Mouse (Mus musculus) embryonic facial prominence, embryonic 11.5 days (tissue): Measurements from ENCODE around the gene Gm14226. TPM values are rescaled to one million over a fixed set of nuclear protein-coding genes. Genes with fewer than 3 reads are reported as not detected.
"Not testable (repeated sequence)": the region's sequence is repeated elsewhere in the genome, so short reads cannot be mapped to it uniquely, and the experiment has no call there.

Experiments
- ATAC-seq: fragments of 200-750 bp; cut with Nextera tagmentation; replicated peaks from 2 replicates; pipeline ENCODE4 v1.8.0; 2017; ENCODE audit warnings: low read depth; ENCODE audit not compliant: insufficient number of reproducible peaks, low FRiP score, low TSS enrichment
- DNase-seq: peaks from one replicate; pipeline ENCODE4 v3.0.0-alpha.2; 2015; ENCODE audit warnings: low spot score
- H3K27ac ChIP-seq: fragments of 300-500 bp; sonication (generic); replicated peaks from 2 replicates; pipeline ENCODE4 v1.5.1; 2014; ENCODE audit warnings: mild to moderate bottlenecking, low read depth, low read length, control low read depth
- H3K27me3 ChIP-seq: fragments of 300-500 bp; sonication (generic); 2 replicates; pipeline ENCODE4 v1.6.1; 2014; ENCODE audit warnings: mild to moderate bottlenecking, low read length, moderate library complexity, mixed read lengths; ENCODE audit not compliant: control insufficient read depth, insufficient read depth
- H3K36me3 ChIP-seq: fragments of 300-500 bp; sonication (generic); replicated peaks from 2 replicates; pipeline ENCODE4 v1.6.1; 2014; ENCODE audit warnings: low read depth, mild to moderate bottlenecking, low read length, moderate library complexity, mixed read lengths; ENCODE audit not compliant: control insufficient read depth, insufficient read depth
- H3K4me1 ChIP-seq: fragments of 300-500 bp; sonication (generic); 2 replicates; pipeline ENCODE4 v1.6.1; 2014; ENCODE audit warnings: low read length, mixed read lengths; ENCODE audit not compliant: control insufficient read depth, insufficient read depth
- H3K4me2 ChIP-seq: fragments of 300-500 bp; sonication (generic); 2 replicates; pipeline ENCODE4 v1.6.1; 2014; ENCODE audit warnings: low read depth, mild to moderate bottlenecking, control low read depth, low read length, moderate library complexity
- H3K4me3 ChIP-seq: fragments of 300-500 bp; sonication (generic); 2 replicates; pipeline ENCODE4 v1.5.1; 2014; ENCODE audit warnings: low read depth, low read length, control low read depth
- H3K9ac ChIP-seq: fragments of 300-500 bp; sonication (generic); replicated peaks from 2 replicates; pipeline ENCODE4 v1.6.1; 2014; ENCODE audit warnings: mild to moderate bottlenecking, control low read depth, low read length
- H3K9me3 ChIP-seq: fragments of 300-500 bp; sonication (generic); replicated peaks from 2 replicates; pipeline ENCODE4 v1.6.1; 2016; ENCODE audit warnings: mild to moderate bottlenecking, low read length, inconsistent platforms, mixed read lengths; ENCODE audit not compliant: control insufficient read depth
- WGBS: fragments of 180-500 bp; shearing (Covaris S2); extraction: QIAGEN DNeasy Blood & Tissue Kit; methylation state at CpG from one replicate; pipeline ENCODE4 v1.1.7; 2014; 5-methylcytosine and 5-hydroxymethylcytosine counted together
- polyA plus RNA-seq: library from polyadenylated mRNA; unstranded; fragments of >200 nt; fragmentation: Nextera tagmentation; extraction: Ambion mirVana; gene quantifications from 2 replicates; pipeline ENCODE4 v1.2.1, GENCODE M21; 2014

The Gm14226 gene
- polyA plus RNA-seq, 1 experiment from 2014 or later, result 3.7 TPM

GRCm38 (mm10) chr2:155011086-155011656 is 6.9 kb upstream of the Gm14226 start:
- 47% methylated on average over 3 of the region's 3 CpGs for WGBS
- H3K4me1 ChIP-seq, result no peaks in the 10 kb centered on the region
- no peak overlapping the region for H3K9ac ChIP-seq
- no peak for DNase-seq
- no peak overlapping the region for H3K27ac ChIP-seq
- no peak overlapping the region for H3K4me2 ChIP-seq
- H3K4me3 ChIP-seq, result no peak overlapping the region
- no peaks in the 10 kb centered on the region for H3K27me3 ChIP-seq
- no peak for ATAC-seq
- H3K36me3 ChIP-seq, result no peaks in the 10 kb centered on the region
- H3K9me3 ChIP-seq, result no peaks in the 10 kb centered on the region

- Histone ChIP-seq H3K4me2 (no peak overlapping the region), H3K27ac (no peak overlapping the region), H3K27me3 (no peaks in the 10 kb centered on the region), H3K9me3 (no peaks in the 10 kb centered on the region), H3K9ac (no peak overlapping the region), H3K4me1 (no peaks in the 10 kb centered on the region), H3K36me3 (no peaks in the 10 kb centered on the region), H3K4me3 (no peak overlapping the region)
- 65% methylated on average over 6 of the region's 6 CpGs for WGBS
- DNase-seq, result peak; percentile 29
- ATAC-seq, result no peak
Measured at GRCm38 (mm10) chr2:155012991-155013390, 5.1 kb upstream of the Gm14226 start.

DNA sequence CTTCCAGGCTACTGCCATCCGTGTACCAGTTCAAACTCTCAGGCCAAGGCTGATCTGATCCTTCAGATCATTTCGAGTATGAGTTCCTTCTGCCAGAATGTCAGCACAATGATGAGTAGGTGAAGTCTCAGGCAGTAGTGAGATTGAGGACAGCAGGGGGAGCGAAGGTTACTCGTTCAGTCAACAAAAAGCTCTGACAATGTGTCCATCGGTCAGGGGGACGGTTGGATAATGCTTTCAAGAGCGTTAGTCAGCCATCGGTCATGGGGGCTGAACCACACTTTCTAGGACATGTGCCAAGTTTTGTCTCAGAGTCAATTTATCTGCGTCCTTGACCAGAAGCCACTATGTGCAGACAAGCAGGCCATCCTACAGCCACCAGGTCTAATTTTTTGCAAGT is 1.3 kb upstream of the Gm14226 start:
- H3K4me3 ChIP-seq, DNase-seq, H3K4me1 ChIP-seq, H3K27me3 ChIP-seq, H3K36me3 ChIP-seq, ATAC-seq, H3K4me2 ChIP-seq, H3K9ac ChIP-seq, H3K9me3 ChIP-seq, H3K27ac ChIP-seq: not testable (repeated sequence)
- 24% methylated on average over 6 of the region's 9 CpGs for WGBS

DNA sequence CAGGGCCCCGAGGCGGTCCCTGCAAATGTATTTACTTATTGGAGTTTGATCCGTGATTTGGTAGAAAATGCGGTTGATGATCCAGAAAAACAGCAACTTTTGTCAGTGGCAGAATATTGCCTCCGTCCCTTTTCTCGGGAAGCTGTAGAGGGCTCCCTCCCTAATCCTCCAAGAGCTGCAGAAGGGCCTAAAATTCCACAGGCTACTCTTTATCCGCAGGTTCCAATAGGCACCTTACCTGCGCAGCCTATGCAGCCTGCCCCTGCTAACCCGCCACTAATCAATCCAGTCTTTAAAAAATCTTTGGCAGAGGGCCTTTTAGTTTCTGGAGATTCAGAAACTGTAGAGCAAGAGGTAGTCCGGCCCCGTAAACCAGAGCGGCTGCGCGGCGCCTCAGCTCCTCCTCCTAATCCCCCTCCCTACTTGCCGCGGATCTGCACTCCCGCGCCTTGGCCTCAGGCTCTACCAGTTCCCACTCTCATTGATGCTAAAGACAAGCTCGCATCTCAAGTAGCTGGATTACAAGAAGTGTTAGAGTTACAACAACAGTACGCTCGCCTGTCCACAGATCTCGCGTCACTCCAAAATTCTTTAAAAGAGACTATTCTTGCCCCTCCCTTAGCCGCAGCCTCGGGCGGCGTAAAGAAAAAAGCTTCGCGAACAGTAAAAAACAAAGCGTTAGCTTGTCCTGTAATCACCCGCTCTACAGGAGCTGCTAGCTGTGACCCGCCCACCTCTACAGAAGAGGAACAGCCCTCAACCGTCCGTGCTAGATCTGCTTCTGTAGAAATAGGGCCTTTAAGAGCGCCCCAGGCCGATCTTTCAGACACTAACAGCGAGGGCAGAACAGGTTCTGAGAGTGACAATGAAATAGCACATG is 936 bp downstream of the Gm14226 start:
- Histone ChIP-seq H3K9me3 (no peaks in the 10 kb centered on the region), H3K4me2 (peak overlapping the region; percentile 82), H3K4me3 (peak overlapping the region; percentile 34), H3K4me1 (no peaks in the 10 kb centered on the region), H3K27ac (peak overlapping the region; percentile 83), H3K36me3 (no peaks in the 10 kb centered on the region), H3K9ac (peak overlapping the region; percentile 71), H3K27me3 (no peaks in the 10 kb centered on the region)
- DNase-seq, result peak; percentile 85
- WGBS, result under 1% methylated on average over 38 of the region's 38 CpGs
- ATAC-seq, result peak; percentile 97

- Histone ChIP-seq H3K9me3 (no peaks in the 10 kb centered on the region), H3K27me3 (no peaks in the 10 kb centered on the region), H3K4me3 (peak overlapping the region; percentile 34), H3K4me1 (no peaks in the 10 kb centered on the region), H3K4me2 (peak overlapping the region; percentile 82), H3K9ac (peak overlapping the region; percentile 71), H3K27ac (peak overlapping the region; percentile 83), H3K36me3 (no peaks in the 10 kb centered on the region)
- peak; percentile 99 for DNase-seq
- ATAC-seq, result peak; percentile 81
- under 1% methylated on average over 22 of the region's 22 CpGs for WGBS
Measured at GRCm38 (mm10) chr2:155019673-155020072, 1.6 kb downstream of the Gm14226 start.

GRCm38 (mm10) chr2:155020247-155020826 is 2.3 kb downstream of the Gm14226 start:
- DNase-seq, H3K4me1 ChIP-seq, H3K27ac ChIP-seq, H3K4me2 ChIP-seq, H3K27me3 ChIP-seq, H3K4me3 ChIP-seq, H3K9me3 ChIP-seq, ATAC-seq, H3K36me3 ChIP-seq: not testable (repeated sequence)
- 20% methylated on average over 20 of the region's 20 CpGs for WGBS
- peak overlapping the region; percentile 25; the same call in 1 of the 2 replicates for H3K9ac ChIP-seq

- DNase-seq, result no peak
- no peaks in the 10 kb centered on the region for H3K4me1 ChIP-seq
- no peaks in the 10 kb centered on the region for H3K9me3 ChIP-seq
- no peak for ATAC-seq
- H3K27me3 ChIP-seq, result no peaks in the 10 kb centered on the region
- WGBS, result 78% methylated on average over 7 of the region's 7 CpGs
- H3K4me2 ChIP-seq, result no peak overlapping the region
- H3K27ac ChIP-seq, result no peak overlapping the region
- H3K9ac ChIP-seq, result no peak overlapping the region
- H3K36me3 ChIP-seq, result no peaks in the 10 kb centered on the region
- no peak overlapping the region for H3K4me3 ChIP-seq
Measured at GRCm38 (mm10) chr2:155030831-155031230, 12.8 kb downstream of the Gm14226 start.
